Mouse (Mus musculus): ENCODE measurements at regions not wholly inside any gene's neighbourhood (a gene's known extent, or its start where the extent isn't known, plus 50 kb on each side); places are given as distances from the start of the nearest gene placed in this dataset.

- peak in 1 of 2 experiments; percentile 58 for DNase-seq (ENCODE audit: low spot score in 2 of 2)
Measured at GRCm38 (mm10) chr1:154117688-154118373, 83.2 kb upstream of the Zfp648 start.

- peak in 1 of 2 experiments; percentile 69 for DNase-seq (ENCODE audit: low spot score in 2 of 2)
Measured at GRCm38 (mm10) chr1:154118374-154119004, 82.5 kb upstream of the Zfp648 start.

- no peak for DNase-seq (ENCODE audit: low spot score in 2 of 2)
Measured at GRCm38 (mm10) chr1:154119611-154120010, 81.4 kb upstream of the Zfp648 start.

- peak in 1 of 2 experiments; percentile 63 for DNase-seq (ENCODE audit: low spot score in 2 of 2)
Measured at GRCm38 (mm10) chr1:154120693-154121092, 80.3 kb upstream of the Zfp648 start.

- no peak for DNase-seq (ENCODE audit: low spot score in 2 of 2)
Measured at GRCm38 (mm10) chr1:154124981-154125380, 76.0 kb upstream of the Zfp648 start.

DNA sequence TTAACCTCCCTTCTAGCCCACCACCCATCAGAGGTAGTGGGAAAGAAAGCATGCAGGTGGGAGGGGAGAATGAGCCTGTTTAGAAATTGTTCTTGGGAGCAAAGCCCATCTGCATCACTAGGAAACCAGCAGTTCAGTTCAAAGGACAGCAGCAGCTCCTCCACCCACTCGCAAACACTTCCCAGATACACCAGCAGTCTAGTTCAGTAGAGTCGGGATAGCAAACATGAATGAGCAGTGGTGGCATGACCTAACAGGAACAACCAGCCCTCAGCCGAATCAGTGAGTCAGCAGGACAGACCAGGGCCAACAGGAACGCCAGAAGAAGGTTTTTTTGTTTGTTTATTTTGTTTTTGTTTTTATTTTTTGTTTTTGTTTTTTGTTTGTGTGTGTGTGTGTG lies 74.5 kb upstream of the Zfp648 start:
- DNase-seq (ENCODE audit: low spot score in 2 of 2) = no peak

DNA sequence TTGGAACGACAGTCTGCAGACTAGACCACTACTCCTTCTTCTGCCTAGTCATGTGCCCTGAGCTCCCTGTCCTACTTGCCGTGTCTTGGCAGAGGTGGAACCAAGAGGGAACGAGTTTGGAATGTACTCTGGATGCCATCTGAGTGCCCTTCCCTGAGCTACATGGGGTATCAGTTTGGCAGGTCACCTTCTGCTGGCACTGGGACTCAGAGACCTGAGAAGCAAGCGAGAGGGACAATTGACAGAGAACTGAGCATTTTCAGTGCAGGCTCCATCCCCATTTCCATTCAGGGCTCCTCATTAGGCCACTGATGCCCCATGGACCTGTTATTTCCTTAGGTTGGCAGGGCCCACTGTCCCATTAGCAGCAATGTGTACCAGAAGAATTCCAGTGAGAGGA lies 61.5 kb upstream of the Zfp648 start:
- DNase-seq (ENCODE audit: low spot score in 2 of 2) = peak in 1 of 2 experiments; percentile 52

- DNase-seq (ENCODE audit: low spot score in 2 of 2) = no peak
Measured at GRCm38 (mm10) chr1:154143691-154144090, 57.3 kb upstream of the Zfp648 start.

GRCm38 (mm10) chr1:154147001-154147571 lies 53.9 kb upstream of the Zfp648 start:
- DNase-seq (ENCODE audit: low spot score in 2 of 2) = no peak

- DNase-seq (ENCODE audit: low spot score in 2 of 2) = no peak
Measured at GRCm38 (mm10) chr1:154148948-154149347, 52.0 kb upstream of the Zfp648 start.

GRCm38 (mm10) chr1:154149431-154150143 lies 51.4 kb upstream of the Zfp648 start:
- DNase-seq (ENCODE audit: low spot score in 2 of 2) = no peak

GRCm38 (mm10) chr1:154150167-154150851 lies 50.7 kb upstream of the Zfp648 start:
- DNase-seq (ENCODE audit: low spot score in 2 of 2) = peak; percentile 89 to 90

Data from left cerebral cortex, adult 9 months (tissue).